Mouse (Mus musculus): ENCODE measurements around the gene Ssr1.

DNA sequence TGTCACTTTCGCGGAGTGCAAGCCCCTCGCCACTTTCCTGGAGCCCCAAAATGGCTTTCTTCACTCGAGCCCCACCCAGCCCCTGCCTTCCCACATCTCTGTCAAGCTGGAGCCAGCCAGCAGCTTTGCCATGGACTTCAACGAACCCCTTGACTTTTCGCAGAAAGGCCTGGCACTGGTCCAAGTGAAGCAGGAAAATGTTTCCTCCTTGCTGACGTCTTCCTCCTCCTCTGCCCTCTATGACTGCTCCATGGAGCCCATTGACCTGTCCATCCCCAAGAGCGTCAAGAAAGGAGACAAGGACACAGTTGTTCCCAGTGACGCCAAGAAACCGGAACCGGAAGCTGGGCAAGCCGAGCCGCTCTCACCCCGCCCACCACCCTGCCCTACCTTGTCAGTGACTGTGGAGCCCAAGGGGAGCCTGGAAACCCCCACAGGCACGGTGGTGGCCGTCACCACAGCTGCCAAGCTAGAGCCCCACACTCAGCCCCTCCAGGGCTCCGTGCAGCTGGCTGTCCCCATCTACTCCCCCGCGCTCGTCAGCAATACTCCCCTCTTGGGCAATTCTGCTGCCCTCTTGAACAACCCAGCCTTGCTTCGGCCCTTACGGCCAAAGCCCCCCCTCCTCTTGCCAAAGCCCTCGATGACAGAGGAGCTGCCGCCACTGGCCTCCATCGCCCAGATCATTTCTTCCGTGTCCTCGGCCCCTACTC lies 62.7 kb downstream of the Ssr1 start:
- no peak for TF ChIP-seq POLR2A (IDR thresholded peaks at IDR 0.05; ENCODE audit: insufficient read length, low read depth)
- TF ChIP-seq USF1 (IDR thresholded peaks at IDR 0.05; ENCODE audit: low read depth), result no peak
- TF ChIP-seq POLR2AphosphoS2 (IDR thresholded peaks at IDR 0.05; ENCODE audit: insufficient read length, low read depth), result no peak
- TF ChIP-seq MYOG (IDR thresholded peaks at IDR 0.05; ENCODE audit: control insufficient read depth in 1 of 3, insufficient read depth in 1 of 3, insufficient read length in 2 of 3, low read depth in 2 of 3), result no peak
- no peak for TF ChIP-seq E2F4 (IDR thresholded peaks at IDR 0.05; ENCODE audit: insufficient read depth)
- no peak for TF ChIP-seq MYOD1 (IDR thresholded peaks at IDR 0.05; ENCODE audit: control insufficient read depth in 1 of 3, insufficient read length in 2 of 3, low read depth in 2 of 3)
- no peak for TF ChIP-seq MAX (IDR thresholded peaks at IDR 0.05; ENCODE audit: low read depth)
- TF ChIP-seq TCF3 (IDR thresholded peaks at IDR 0.05; ENCODE audit: insufficient read length, low read depth), result no peak
- no peak for TF ChIP-seq TCF12 (IDR thresholded peaks at IDR 0.05; ENCODE audit: insufficient read depth, poor library complexity, severe bottlenecking)

Measured in myocyte (in vitro differentiated cells).